Mouse (Mus musculus): ENCODE measurements at regions not wholly inside any gene's neighbourhood (a gene's known extent, or its start where the extent isn't known, plus 50 kb on each side); places are given as distances from the start of the nearest gene placed in this dataset.

GRCm38 (mm10) chr7:39822550-39823178, 305.1 kb downstream of the Zfp619 start:
- 88% methylated on average over 4 of the region's 4 CpGs for WGBS
- H3K4me2 ChIP-seq (replicated peaks; ENCODE audit: low read depth, low read length) = no peak overlapping the region

GRCm38 (mm10) chr7:39828378-39828777, 310.8 kb downstream of the Zfp619 start:
- no peak for ATAC-seq (ENCODE audit: low FRiP score, low TSS enrichment)

More at GRCm38 (mm10) chr7:39822550-39823178, 305.1 kb downstream of the Zfp619 start:
- H3K9me3 ChIP-seq (ENCODE audit: control insufficient read depth, low read length) = no peaks in the 10 kb centered on the region
- no peaks in the 10 kb centered on the region for H3K27me3 ChIP-seq (ENCODE audit: control insufficient read depth, insufficient read depth, low read length)
- H3K36me3 ChIP-seq (ENCODE audit: control insufficient read depth, insufficient read depth, low read length) = no peaks in the 10 kb centered on the region
- H3K4me1 ChIP-seq (ENCODE audit: control insufficient read depth, insufficient read depth, low read length) = no peaks in the 10 kb centered on the region
- no peak overlapping the region for H3K4me3 ChIP-seq (ENCODE audit: low read length)
- no peak overlapping the region for H3K27ac ChIP-seq (ENCODE audit: low read depth, low read length)
- ATAC-seq (ENCODE audit: low FRiP score, low TSS enrichment) = no peak
- H3K9ac ChIP-seq (ENCODE audit: low read depth, low read length) = no peak overlapping the region

DNA sequence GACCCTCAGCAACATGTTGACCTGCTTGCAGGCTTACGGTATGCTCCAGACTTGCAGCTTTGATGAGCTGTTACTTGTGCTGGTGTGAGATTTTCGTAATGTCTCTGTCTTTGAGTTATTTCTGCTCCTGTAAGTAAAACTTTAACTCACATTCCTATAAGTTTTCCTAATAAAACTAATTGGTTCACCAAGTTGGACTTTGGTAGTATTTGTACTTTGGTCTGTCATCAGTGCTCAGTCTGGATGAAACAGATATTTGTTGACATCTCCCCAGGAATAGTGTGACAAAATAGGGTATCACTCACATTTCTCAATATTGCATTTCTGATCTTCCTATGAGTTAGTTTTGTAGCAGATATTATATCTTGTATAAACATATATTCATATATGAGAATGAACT, 313.3 kb downstream of the Zfp619 start:
- no peak for ATAC-seq (ENCODE audit: low FRiP score, low TSS enrichment)
- no peak overlapping the region for H3K4me2 ChIP-seq (replicated peaks; ENCODE audit: low read depth, low read length)
- H3K4me3 ChIP-seq (ENCODE audit: low read length) = no peak overlapping the region
- no peaks in the 10 kb centered on the region for H3K27me3 ChIP-seq (ENCODE audit: control insufficient read depth, insufficient read depth, low read length)
- no peaks in the 10 kb centered on the region for H3K9me3 ChIP-seq (ENCODE audit: control insufficient read depth, low read length)
- no peak overlapping the region for H3K27ac ChIP-seq (ENCODE audit: low read depth, low read length)
- H3K4me1 ChIP-seq (ENCODE audit: control insufficient read depth, insufficient read depth, low read length) = no peaks in the 10 kb centered on the region
- H3K36me3 ChIP-seq (ENCODE audit: control insufficient read depth, insufficient read depth, low read length) = no peaks in the 10 kb centered on the region
- no peak overlapping the region for H3K9ac ChIP-seq (ENCODE audit: low read depth, low read length)
- WGBS = 93% methylated on average over 2 of the region's 2 CpGs

More at GRCm38 (mm10) chr7:39828378-39828777, 310.8 kb downstream of the Zfp619 start:
- Histone ChIP-seq H3K9me3 (ENCODE audit: control insufficient read depth, low read length) (no peaks in the 10 kb centered on the region), H3K36me3 (ENCODE audit: control insufficient read depth, insufficient read depth, low read length) (no peaks in the 10 kb centered on the region), H3K4me2 (replicated peaks; ENCODE audit: low read depth, low read length) (no peak overlapping the region), H3K4me3 (ENCODE audit: low read length) (no peak overlapping the region), H3K9ac (ENCODE audit: low read depth, low read length) (no peak overlapping the region), H3K27me3 (ENCODE audit: control insufficient read depth, insufficient read depth, low read length) (no peaks in the 10 kb centered on the region), H3K4me1 (ENCODE audit: control insufficient read depth, insufficient read depth, low read length) (no peaks in the 10 kb centered on the region), H3K27ac (ENCODE audit: low read depth, low read length) (no peak overlapping the region)
- WGBS = 29% methylated on average over 6 of the region's 6 CpGs

- Histone ChIP-seq H3K36me3 (ENCODE audit: control insufficient read depth, insufficient read depth, low read length) (no peaks in the 10 kb centered on the region), H3K4me3 (ENCODE audit: low read length) (no peak overlapping the region), H3K4me1 (ENCODE audit: control insufficient read depth, insufficient read depth, low read length) (no peaks in the 10 kb centered on the region), H3K27me3 (ENCODE audit: control insufficient read depth, insufficient read depth, low read length) (no peaks in the 10 kb centered on the region), H3K4me2 (replicated peaks; ENCODE audit: low read depth, low read length) (no peak overlapping the region), H3K9ac (ENCODE audit: low read depth, low read length) (no peak overlapping the region), H3K9me3 (ENCODE audit: control insufficient read depth, low read length) (no peaks in the 10 kb centered on the region), H3K27ac (ENCODE audit: low read depth, low read length) (no peak overlapping the region)
- WGBS = 81% methylated on average over 3 of the region's 3 CpGs
- ATAC-seq (ENCODE audit: low FRiP score, low TSS enrichment) = no peak
Observed at GRCm38 (mm10) chr7:39841988-39842387, 324.4 kb downstream of the Zfp619 start.

DNA sequence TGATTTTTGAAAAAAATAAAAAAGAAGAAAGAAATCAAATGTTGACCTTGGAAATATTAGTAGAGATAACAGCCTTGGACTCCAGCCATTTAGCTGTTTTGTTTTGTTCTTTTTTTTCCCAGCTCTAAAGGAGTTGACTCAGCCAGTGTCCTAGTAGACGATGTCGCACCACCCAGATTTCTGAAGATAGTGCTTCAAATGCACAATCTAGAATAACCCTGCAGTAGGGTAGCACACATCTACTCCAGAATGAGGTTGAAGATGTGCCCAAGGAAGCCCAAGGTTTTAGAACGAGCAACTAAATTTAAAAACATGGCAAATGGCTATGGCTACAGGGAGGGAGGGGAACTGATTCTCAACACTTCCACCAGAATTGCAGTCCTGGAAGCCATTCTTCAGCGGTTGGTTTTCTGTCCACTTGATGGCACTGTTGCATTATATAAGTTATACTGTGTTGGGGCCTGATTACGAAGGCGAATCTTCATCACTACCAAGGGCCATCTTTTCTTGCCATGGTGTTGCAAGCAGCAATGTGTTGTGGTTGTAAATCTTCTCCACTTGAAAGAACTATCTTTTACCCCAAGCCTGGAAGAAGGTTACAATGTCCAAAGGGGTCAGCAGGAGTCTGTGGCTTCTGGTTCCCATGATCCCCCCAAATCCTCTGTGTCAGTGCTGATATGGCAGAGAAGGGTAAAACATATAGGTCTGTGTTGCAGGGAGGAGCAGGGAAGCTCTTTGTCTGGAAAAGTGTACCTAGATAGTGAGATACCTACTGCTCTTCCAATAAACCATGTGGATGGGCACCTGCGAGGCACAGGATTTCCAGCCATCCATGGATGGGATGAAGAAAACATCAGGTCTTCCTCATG, 330.6 kb downstream of the Zfp619 start:
- Histone ChIP-seq H3K27me3 (ENCODE audit: control insufficient read depth, insufficient read depth, low read length) (no peaks in the 10 kb centered on the region), H3K4me3 (ENCODE audit: low read length) (no peak overlapping the region), H3K36me3 (ENCODE audit: control insufficient read depth, insufficient read depth, low read length) (no peaks in the 10 kb centered on the region), H3K9ac (ENCODE audit: low read depth, low read length) (no peak overlapping the region), H3K27ac (ENCODE audit: low read depth, low read length) (no peak overlapping the region), H3K9me3 (ENCODE audit: control insufficient read depth, low read length) (no peaks in the 10 kb centered on the region), H3K4me2 (replicated peaks; ENCODE audit: low read depth, low read length) (no peak overlapping the region), H3K4me1 (ENCODE audit: control insufficient read depth, insufficient read depth, low read length) (no peaks in the 10 kb centered on the region)
- WGBS = 38% methylated on average over 7 of the region's 7 CpGs
- peak; percentile 83 for ATAC-seq (ENCODE audit: low FRiP score, low TSS enrichment)

GRCm38 (mm10) chr7:39857301-39857700, 339.7 kb downstream of the Zfp619 start:
- H3K36me3 ChIP-seq (ENCODE audit: control insufficient read depth, insufficient read depth, low read length) = no peaks in the 10 kb centered on the region

GRCm38 (mm10) chr7:39862835-39863234, 345.3 kb downstream of the Zfp619 start:
- Histone ChIP-seq H3K4me3 (ENCODE audit: low read length) (no peak overlapping the region), H3K27ac (ENCODE audit: low read depth, low read length) (no peak overlapping the region), H3K9ac (ENCODE audit: low read depth, low read length) (no peak overlapping the region), H3K27me3 (ENCODE audit: control insufficient read depth, insufficient read depth, low read length) (no peaks in the 10 kb centered on the region), H3K4me1 (ENCODE audit: control insufficient read depth, insufficient read depth, low read length) (no peaks in the 10 kb centered on the region), H3K36me3 (ENCODE audit: control insufficient read depth, insufficient read depth, low read length) (no peaks in the 10 kb centered on the region), H3K9me3 (ENCODE audit: control insufficient read depth, low read length) (no peaks in the 10 kb centered on the region), H3K4me2 (replicated peaks; ENCODE audit: low read depth, low read length) (no peak overlapping the region)
- 62% methylated on average over 4 of the region's 4 CpGs for WGBS
- no peak for ATAC-seq (ENCODE audit: low FRiP score, low TSS enrichment)

More at GRCm38 (mm10) chr7:39857301-39857700, 339.7 kb downstream of the Zfp619 start:
- H3K9me3 ChIP-seq (ENCODE audit: control insufficient read depth, low read length) = no peaks in the 10 kb centered on the region
- no peak overlapping the region for H3K4me3 ChIP-seq (ENCODE audit: low read length)
- no peak overlapping the region for H3K9ac ChIP-seq (ENCODE audit: low read depth, low read length)
- H3K27me3 ChIP-seq (ENCODE audit: control insufficient read depth, insufficient read depth, low read length) = no peaks in the 10 kb centered on the region
- no peak overlapping the region for H3K4me2 ChIP-seq (replicated peaks; ENCODE audit: low read depth, low read length)
- H3K4me1 ChIP-seq (ENCODE audit: control insufficient read depth, insufficient read depth, low read length) = no peaks in the 10 kb centered on the region
- no peak overlapping the region for H3K27ac ChIP-seq (ENCODE audit: low read depth, low read length)
- no peak for ATAC-seq (ENCODE audit: low FRiP score, low TSS enrichment)
- WGBS = 96% methylated on average over 2 of the region's 2 CpGs

DNA sequence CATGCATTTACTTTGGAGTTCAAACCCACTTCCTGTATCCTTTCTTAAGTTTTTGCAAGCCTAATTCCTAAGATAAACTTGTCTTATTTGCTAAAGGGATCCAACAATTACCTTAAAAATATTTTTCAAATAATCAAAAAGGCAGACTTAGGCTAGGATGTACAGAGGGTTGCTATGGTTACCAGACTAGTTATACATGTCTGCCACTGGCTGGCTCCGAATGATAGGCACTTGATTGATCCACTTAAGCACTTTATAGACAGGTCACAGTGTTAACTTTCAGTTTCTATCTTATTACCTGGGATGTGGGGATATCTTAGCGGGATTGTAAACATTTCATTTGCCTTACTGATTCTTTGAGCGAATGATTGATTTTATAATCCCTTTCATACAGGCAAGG, 346.6 kb downstream of the Zfp619 start:
- no peak for ATAC-seq (ENCODE audit: low FRiP score, low TSS enrichment)
- no peaks in the 10 kb centered on the region for H3K4me1 ChIP-seq (ENCODE audit: control insufficient read depth, insufficient read depth, low read length)
- no peaks in the 10 kb centered on the region for H3K36me3 ChIP-seq (ENCODE audit: control insufficient read depth, insufficient read depth, low read length)
- no peak overlapping the region for H3K4me3 ChIP-seq (ENCODE audit: low read length)
- 89% methylated on average over 3 of the region's 3 CpGs for WGBS
- no peak overlapping the region for H3K4me2 ChIP-seq (replicated peaks; ENCODE audit: low read depth, low read length)
- no peak overlapping the region for H3K27ac ChIP-seq (ENCODE audit: low read depth, low read length)
- H3K27me3 ChIP-seq (ENCODE audit: control insufficient read depth, insufficient read depth, low read length) = no peaks in the 10 kb centered on the region
- no peaks in the 10 kb centered on the region for H3K9me3 ChIP-seq (ENCODE audit: control insufficient read depth, low read length)
- no peak overlapping the region for H3K9ac ChIP-seq (ENCODE audit: low read depth, low read length)

DNA sequence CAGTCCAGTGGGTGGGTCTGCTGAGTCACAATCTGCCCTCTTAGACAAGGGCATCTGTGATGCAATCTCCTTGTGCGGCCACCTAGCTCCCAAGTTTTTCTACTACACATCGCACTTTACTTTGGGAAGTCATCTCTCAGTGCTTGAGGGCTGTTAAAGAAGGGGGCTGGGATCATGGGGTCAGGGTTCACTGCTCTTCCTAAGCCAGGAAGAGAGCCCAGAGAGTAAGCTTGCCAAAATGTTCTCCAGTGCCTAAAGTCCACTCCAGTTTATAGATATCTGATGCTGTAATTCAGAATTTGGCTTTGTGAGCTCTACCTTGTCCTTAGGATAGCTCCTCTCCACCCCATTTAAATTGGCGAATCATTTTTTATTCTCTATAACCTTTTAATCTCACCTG, 347.2 kb downstream of the Zfp619 start:
- no peaks in the 10 kb centered on the region for H3K36me3 ChIP-seq (ENCODE audit: control insufficient read depth, insufficient read depth, low read length)
- H3K27me3 ChIP-seq (ENCODE audit: control insufficient read depth, insufficient read depth, low read length) = no peaks in the 10 kb centered on the region
- WGBS = 81% methylated on average over 3 of the region's 3 CpGs
- ATAC-seq (ENCODE audit: low FRiP score, low TSS enrichment) = no peak
- H3K4me1 ChIP-seq (ENCODE audit: control insufficient read depth, insufficient read depth, low read length) = no peaks in the 10 kb centered on the region
- H3K9ac ChIP-seq (ENCODE audit: low read depth, low read length) = no peak overlapping the region
- H3K4me2 ChIP-seq (replicated peaks; ENCODE audit: low read depth, low read length) = no peak overlapping the region
- H3K4me3 ChIP-seq (ENCODE audit: low read length) = no peak overlapping the region
- H3K27ac ChIP-seq (ENCODE audit: low read depth, low read length) = no peak overlapping the region
- no peaks in the 10 kb centered on the region for H3K9me3 ChIP-seq (ENCODE audit: control insufficient read depth, low read length)
